Mouse (Mus musculus) retina, adult 2 months (tissue): ENCODE measurements around the gene Ankrd54.
"Not testable (repeated sequence)": the region's sequence is repeated elsewhere in the genome, so short reads cannot be mapped to it uniquely, and the experiment has no call there.

Source experiments
- DNase-seq: peaks from one replicate; pipeline ENCODE4 v3.0.0-alpha.2; 2012; ENCODE audit warnings: low read depth, low spot score

The Ankrd54 gene

GRCm38 (mm10) chr15:79018191-79018590, 44.5 kb downstream of the Ankrd54 start:
- no peak for DNase-seq

GRCm38 (mm10) chr15:79013382-79013781, 49.3 kb downstream of the Ankrd54 start:
- DNase-seq = no peak

DNA sequence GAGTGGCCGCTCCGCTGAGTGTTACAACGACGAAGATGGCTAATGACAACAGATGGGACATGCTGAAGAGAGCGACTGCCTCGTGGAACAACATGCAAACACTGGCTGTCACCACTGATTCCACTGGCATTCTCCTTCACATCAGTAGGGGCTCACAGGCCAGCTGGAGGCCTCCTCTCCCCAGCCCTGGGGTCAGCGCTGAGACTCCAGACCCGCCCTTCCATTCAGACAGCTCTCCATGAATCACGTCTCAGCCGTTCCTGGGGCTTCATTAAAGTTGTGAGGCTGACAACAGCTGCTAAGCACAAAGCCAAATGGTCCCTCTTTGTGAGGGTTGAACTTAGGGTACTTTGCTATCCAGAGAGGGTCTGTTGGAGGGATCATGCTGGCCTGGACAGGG, 51.1 kb downstream of the Ankrd54 start:
- DNase-seq = no peak

- DNase-seq = no peak
Measured at GRCm38 (mm10) chr15:79009734-79010133, 53.0 kb downstream of the Ankrd54 start.

GRCm38 (mm10) chr15:79007836-79008235, 54.9 kb downstream of the Ankrd54 start:
- not testable (repeated sequence) for DNase-seq

GRCm38 (mm10) chr15:79007059-79007458, 55.6 kb downstream of the Ankrd54 start:
- peak; percentile 39 for DNase-seq

GRCm38 (mm10) chr15:79006638-79007037, 56.1 kb downstream of the Ankrd54 start:
- no peak for DNase-seq

GRCm38 (mm10) chr15:79005581-79005980, 57.1 kb downstream of the Ankrd54 start:
- no peak for DNase-seq
